Mouse (Mus musculus) limb, embryonic 11.5 days (tissue): Measurements from ENCODE around the gene Defb25. TPM values are rescaled to one million over a fixed set of nuclear protein-coding genes. Genes with fewer than 3 reads are reported as not detected.
"Not testable (repeated sequence)": the region's sequence is repeated elsewhere in the genome, so short reads cannot be mapped to it uniquely, and the experiment has no call there.

Experiments
- ATAC-seq: fragments of 200-750 bp; cut with Nextera tagmentation; 2 replicates; pipeline ENCODE4 v1.8.0; 2017; ENCODE audit warnings: low read depth; ENCODE audit not compliant: insufficient number of reproducible peaks, low FRiP score, low TSS enrichment
- DNase-seq: peaks from one replicate; pipeline ENCODE4 v3.0.0-alpha.2; 2015; ENCODE audit warnings: low spot score
- H3K27ac ChIP-seq: fragments of 300-500 bp; sonication (generic); replicated peaks from 2 replicates; pipeline ENCODE4 v1.5.1; 2014; ENCODE audit warnings: low read depth, mild to moderate bottlenecking, low read length
- H3K27me3 ChIP-seq: fragments of 300-500 bp; sonication (generic); 2 replicates; pipeline ENCODE4 v1.6.1; 2014; ENCODE audit warnings: mild to moderate bottlenecking, low read length, mixed read lengths; ENCODE audit not compliant: control insufficient read depth, insufficient read depth
- H3K36me3 ChIP-seq: fragments of 300-500 bp; sonication (generic); 2 replicates; pipeline ENCODE4 v1.6.1; 2014; ENCODE audit warnings: mild to moderate bottlenecking, low read length, moderate library complexity, mixed read lengths; ENCODE audit not compliant: control insufficient read depth, insufficient read depth
- H3K4me1 ChIP-seq: fragments of 300-500 bp; sonication (generic); 2 replicates; pipeline ENCODE4 v1.6.1; 2014; ENCODE audit warnings: low read length, mixed read lengths; ENCODE audit not compliant: control insufficient read depth, insufficient read depth
- H3K4me2 ChIP-seq: fragments of 300-500 bp; sonication (generic); 2 replicates; pipeline ENCODE4 v1.6.1; 2014; ENCODE audit warnings: low read depth, mild to moderate bottlenecking, moderate library complexity; ENCODE audit not compliant: severe bottlenecking
- H3K4me3 ChIP-seq: fragments of 300-500 bp; sonication (generic); 2 replicates; pipeline ENCODE4 v1.5.1; 2014; ENCODE audit warnings: low read depth, low read length
- H3K9ac ChIP-seq: fragments of 300-500 bp; sonication (generic); 2 replicates; pipeline ENCODE4 v1.6.1; 2014; ENCODE audit warnings: mild to moderate bottlenecking, low read length
- H3K9me3 ChIP-seq: fragments of 300-500 bp; sonication (generic); 2 replicates; pipeline ENCODE4 v1.6.1; 2016; ENCODE audit warnings: low read length; ENCODE audit not compliant: control insufficient read depth
- WGBS: fragments of 180-500 bp; shearing (Covaris S2); extraction: QIAGEN DNeasy Blood & Tissue Kit; methylation state at CpG from one replicate; pipeline ENCODE4 v1.1.7; 2014; 5-methylcytosine and 5-hydroxymethylcytosine counted together
- polyA plus RNA-seq: library from polyadenylated mRNA; unstranded; fragments of >200 nt; fragmentation: Nextera tagmentation; extraction: Ambion mirVana; gene quantifications from 2 replicates; pipeline ENCODE4 v1.2.1, GENCODE M21; 2014

Gene Defb25
- polyA plus RNA-seq: 0.89 TPM in 1 of 2 replicates, not detected in the other

DNA sequence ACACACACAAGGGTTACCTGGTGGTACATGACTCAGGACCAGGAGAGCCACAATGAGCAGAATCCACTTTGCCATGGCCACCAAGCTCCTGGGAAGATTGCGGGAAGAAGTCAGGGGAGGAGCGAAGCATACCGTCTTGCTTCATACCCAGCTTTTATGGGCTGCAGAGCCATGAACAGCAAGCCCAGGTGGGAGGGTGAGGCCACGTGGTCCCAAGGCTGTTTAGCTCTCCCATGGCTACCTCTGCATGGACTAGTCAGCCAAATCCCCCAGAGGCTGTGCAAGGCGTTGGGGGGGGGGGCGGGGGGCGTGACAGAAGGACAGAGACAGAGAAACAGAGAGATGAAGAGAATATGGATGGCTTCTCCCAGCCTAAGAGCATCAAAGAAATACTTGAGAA, at the start of gene Defb25:
Gene Defb25 (minus strand): TSS at position 101 of the 400 bp plus-strand sequence.
- H3K36me3 ChIP-seq: no peaks in the 10 kb centered on the region
- H3K27ac ChIP-seq: no peak within 1 kb of the TSS
- H3K9me3 ChIP-seq: no peaks in the 10 kb centered on the region
- ATAC-seq: no peak
- DNase-seq: no peak
- peaks cover 26% of the 10 kb centered on the region for H3K27me3 ChIP-seq
- no peak within 1 kb of the TSS for H3K4me2 ChIP-seq
- 0 out of 2 replicates have a peak, but pooled peaks cover 8% of the 10 kb centered on the region for H3K4me1 ChIP-seq
- H3K9ac ChIP-seq: no peak within 1 kb of the TSS
- no peak within 1 kb of the TSS for H3K4me3 ChIP-seq
- WGBS: 78% methylated on average over 7 of the region's 7 CpGs

DNA sequence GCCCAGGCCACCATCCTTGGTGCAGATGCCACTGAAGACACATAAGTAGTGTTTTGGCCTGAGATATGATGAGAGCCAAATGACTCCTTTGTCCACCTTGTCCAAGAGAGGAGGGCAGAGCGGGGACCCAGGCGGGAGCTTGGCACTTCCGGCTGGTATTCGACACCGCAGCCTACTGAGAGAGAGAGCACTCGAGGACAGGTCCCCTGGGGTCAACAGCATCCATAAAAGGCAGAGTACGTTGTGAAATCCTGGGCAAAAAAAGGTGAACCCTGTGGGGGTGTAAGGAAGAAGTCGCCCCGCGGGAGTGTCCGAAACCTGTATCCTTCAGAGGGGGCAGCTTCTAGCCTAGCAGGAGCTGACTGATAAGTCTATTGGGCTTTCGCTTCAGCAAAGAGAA, 49.3 kb upstream of the Defb25 start:
- H3K4me3 ChIP-seq: peak overlapping the region; percentile 100; the same call in 1 of the 2 replicates
- H3K9ac ChIP-seq: no peak overlapping the region
- H3K27ac ChIP-seq: no peak overlapping the region
- ATAC-seq (no peak), DNase-seq (no peak)
- peaks cover 25% of the 10 kb centered on the region for H3K4me1 ChIP-seq
- 84% methylated on average over 12 of the region's 12 CpGs for WGBS
- H3K27me3 ChIP-seq: no peaks in the 10 kb centered on the region
- peaks cover 6% of the 10 kb centered on the region; the same call in 1 of the 2 replicates for H3K36me3 ChIP-seq
- H3K4me2 ChIP-seq: peak overlapping the region; percentile 87
- no peaks in the 10 kb centered on the region for H3K9me3 ChIP-seq

DNA sequence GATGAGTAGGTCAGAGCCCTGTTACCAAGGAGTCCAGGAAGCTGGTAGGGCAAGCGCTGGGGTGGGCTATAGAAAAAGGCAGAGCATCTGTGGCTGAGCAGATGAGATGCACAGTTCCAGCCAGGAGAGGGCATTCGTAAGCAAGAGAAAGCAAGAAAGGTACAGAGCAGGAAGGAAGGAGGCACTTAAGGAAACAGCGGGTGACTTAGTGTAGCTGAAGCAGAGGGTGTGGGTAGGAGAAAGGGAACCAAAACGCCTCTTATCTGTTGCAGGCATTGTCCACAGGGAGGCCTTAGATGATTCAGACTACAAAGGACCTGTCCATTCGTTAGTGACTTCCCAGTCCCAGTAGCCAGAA, 48.8 kb upstream of the Defb25 start:
- Histone ChIP-seq H3K27me3 (no peaks in the 10 kb centered on the region), H3K4me2 (peak overlapping the region; percentile 87), H3K9me3 (no peaks in the 10 kb centered on the region), H3K36me3 (peaks cover 6% of the 10 kb centered on the region; the same call in 1 of the 2 replicates), H3K4me3 (peak overlapping the region; percentile 100), H3K4me1 (peaks cover 25% of the 10 kb centered on the region), H3K9ac (no peak overlapping the region), H3K27ac (no peak overlapping the region)
- ATAC-seq (no peak), DNase-seq (peak; percentile 49)
- 51% methylated on average over 5 of the region's 5 CpGs for WGBS

DNA sequence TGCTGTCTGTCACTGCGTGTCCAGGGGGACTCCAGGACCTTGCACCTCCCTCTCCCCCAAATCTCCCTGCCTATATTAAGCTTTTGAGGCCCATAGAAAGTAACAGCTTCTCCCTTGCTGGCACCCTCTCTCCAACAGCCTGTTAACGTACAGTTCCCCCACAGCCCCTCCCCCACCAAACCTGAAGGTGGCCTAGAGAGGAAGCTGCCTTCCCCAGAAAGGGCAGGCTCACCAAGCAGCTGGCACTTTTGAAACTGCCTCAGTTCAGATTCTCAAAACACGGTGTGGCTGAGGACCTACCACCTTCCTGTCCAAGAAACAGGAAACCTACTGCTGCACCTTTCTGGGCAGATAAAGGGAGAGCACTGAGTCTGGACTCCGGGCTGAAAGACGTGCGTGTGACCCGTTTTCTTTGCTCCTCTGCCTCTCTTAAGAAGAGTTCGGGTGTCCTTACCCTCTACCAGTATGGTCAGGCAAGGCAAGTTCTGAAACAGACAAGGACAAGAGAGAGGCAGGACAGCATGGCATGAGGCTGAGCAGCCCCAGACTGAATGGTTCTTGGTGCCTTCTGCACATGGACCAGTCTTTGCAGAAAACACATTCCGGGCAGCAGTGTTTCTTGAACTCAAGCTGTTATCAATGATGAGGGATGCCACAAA, 48.3 kb upstream of the Defb25 start:
- Histone ChIP-seq H3K9ac (peak overlapping the region; percentile 98), H3K36me3 (peaks cover 6% of the 10 kb centered on the region; the same call in 1 of the 2 replicates), H3K4me2 (peak overlapping the region; percentile 87), H3K27me3 (no peaks in the 10 kb centered on the region), H3K4me3 (peak overlapping the region; percentile 100), H3K27ac (0 out of 2 replicates have a peak overlapping the region, but pooled peaks have one; percentile 91), H3K9me3 (no peaks in the 10 kb centered on the region), H3K4me1 (peaks cover 25% of the 10 kb centered on the region)
- ATAC-seq (no peak), DNase-seq (no peak)
- 66% methylated on average over 9 of the region's 9 CpGs for WGBS

DNA sequence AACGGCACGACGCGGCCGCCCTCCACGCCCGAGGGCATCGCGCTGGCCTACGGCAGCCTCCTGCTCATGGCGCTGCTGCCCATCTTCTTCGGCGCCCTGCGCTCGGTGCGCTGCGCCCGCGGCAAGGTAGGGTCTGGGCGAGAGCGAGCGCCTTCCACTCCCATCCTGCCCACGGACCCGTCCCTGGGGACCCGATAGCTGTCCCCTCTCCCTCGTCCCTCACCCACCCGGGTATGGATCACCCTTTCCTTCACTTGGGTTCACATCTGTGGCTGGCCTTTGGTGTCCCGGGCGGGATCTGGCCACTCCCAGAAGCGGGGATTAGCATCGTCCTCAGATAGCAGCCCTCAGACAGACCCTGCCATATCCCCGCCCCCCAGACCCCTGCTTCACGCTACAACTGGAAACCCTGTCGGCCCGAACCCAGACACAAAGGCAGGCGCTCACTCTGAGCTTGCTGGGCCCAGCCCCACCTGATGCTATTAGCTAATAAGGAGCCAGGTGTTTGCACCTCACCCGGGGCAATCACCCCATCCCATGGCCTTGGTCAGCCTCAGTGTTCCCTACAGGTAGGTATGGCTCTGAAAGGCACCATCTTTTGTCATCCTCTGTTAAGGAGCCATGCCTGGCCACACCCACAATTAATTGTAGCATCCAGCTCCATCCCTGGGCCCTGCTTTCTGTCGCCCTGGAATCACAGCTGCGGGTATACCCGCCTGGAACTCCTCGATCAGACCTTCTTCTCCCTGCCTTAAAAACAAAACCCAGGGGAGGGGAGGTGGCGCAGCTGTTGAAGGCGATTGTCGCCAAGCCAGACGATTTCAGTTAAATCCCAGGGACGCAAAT, 47.0 kb upstream of the Defb25 start:
- WGBS: 1% methylated on average over 45 of the region's 46 CpGs
- peaks cover 19% of the 10 kb centered on the region for H3K4me1 ChIP-seq
- H3K27me3 ChIP-seq: no peaks in the 10 kb centered on the region
- H3K4me2 ChIP-seq: peak overlapping the region; percentile 87
- peak overlapping the region; percentile 98 for H3K9ac ChIP-seq
- H3K36me3 ChIP-seq: no peaks in the 10 kb centered on the region
- H3K4me3 ChIP-seq: peak overlapping the region; percentile 100
- H3K27ac ChIP-seq: peak overlapping the region; percentile 91
- peak; percentile 80 for ATAC-seq
- peak; percentile 80 for DNase-seq
- no peaks in the 10 kb centered on the region for H3K9me3 ChIP-seq

DNA sequence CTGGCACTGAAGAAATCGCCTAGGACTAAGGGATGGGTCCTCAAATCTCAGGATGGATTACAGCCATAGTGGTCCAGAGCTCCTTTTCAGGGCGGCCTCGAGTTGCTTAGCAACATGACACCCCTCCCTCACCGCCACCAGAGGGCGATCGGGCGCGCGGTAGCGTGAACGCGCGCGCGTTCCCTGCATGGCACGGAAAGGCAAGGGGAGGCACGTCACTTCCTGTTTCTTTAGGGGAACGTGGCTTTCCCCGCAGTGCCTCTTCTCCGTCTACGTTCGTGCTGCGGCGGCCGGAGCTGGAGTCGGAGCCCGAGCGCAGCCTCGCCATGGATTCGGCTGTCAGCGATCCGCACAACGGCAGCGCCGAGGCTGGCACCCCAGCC, 46.4 kb upstream of the Defb25 start, which contains the start of gene H13:
Gene H13 (plus strand): TSS at position 206 of the 383 bp plus-strand sequence.
- Histone ChIP-seq H3K36me3 (no peaks in the 10 kb centered on the region), H3K27me3 (no peaks in the 10 kb centered on the region), H3K9me3 (no peaks in the 10 kb centered on the region), H3K27ac (peak within 1 kb of the TSS; percentile 91), H3K4me3 (peak within 1 kb of the TSS; percentile 100), H3K4me2 (peak within 1 kb of the TSS; percentile 87), H3K4me1 (peaks cover 17% of the 10 kb centered on the region), H3K9ac (peak within 1 kb of the TSS; percentile 98)
- under 1% methylated on average over 35 of the region's 35 CpGs for WGBS
- ATAC-seq (peak; percentile 80), DNase-seq (peak; percentile 96)

DNA sequence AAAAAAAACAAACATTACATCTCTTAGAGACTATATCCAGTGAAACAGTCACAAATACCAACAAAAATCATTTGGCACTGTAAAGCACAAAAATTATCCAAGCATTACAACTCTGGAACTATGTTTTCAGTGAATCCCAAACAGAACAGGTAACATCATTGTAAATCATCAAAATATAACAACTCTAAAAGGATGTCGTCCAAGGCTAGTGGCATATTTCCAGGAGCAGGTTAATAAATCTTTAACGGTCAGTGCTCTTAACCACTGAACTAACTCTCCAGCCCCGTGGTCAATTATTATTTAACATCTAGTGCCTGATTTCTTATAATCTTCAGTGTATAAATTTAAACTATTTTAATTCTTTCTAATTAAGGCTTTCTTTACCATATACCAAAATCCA, 43.3 kb upstream of the Defb25 start:
- not testable (repeated sequence) for H3K27me3 ChIP-seq, H3K9ac ChIP-seq, H3K4me3 ChIP-seq, H3K36me3 ChIP-seq, ATAC-seq, H3K27ac ChIP-seq, H3K4me2 ChIP-seq, H3K9me3 ChIP-seq, DNase-seq, H3K4me1 ChIP-seq
- 71% methylated on average over 3 of the region's 3 CpGs for WGBS

DNA sequence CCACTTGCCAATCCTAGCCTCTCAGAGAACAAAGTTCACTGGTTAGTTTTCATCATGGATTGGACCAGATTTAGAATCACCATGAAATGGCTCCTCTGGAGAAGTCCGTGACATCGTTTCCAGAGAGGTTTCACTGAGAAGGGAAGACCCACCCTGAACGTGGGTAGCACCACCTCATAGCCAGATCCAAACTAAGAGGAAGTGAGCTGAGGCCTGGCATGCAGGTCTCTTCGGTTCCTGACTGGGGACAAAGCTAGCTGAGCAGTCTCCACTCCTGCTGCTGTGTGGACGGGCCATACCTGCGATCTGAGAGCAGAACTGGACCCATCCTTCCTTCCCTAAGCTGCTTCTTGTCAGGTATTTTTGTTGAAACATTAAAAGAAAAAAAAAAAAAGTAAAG, 38.3 kb upstream of the Defb25 start:
- H3K9ac ChIP-seq: no peak overlapping the region
- H3K4me1 ChIP-seq: no peaks in the 10 kb centered on the region
- ATAC-seq: no peak
- H3K9me3 ChIP-seq: no peaks in the 10 kb centered on the region
- DNase-seq: no peak
- H3K27ac ChIP-seq: no peak overlapping the region
- H3K27me3 ChIP-seq: no peaks in the 10 kb centered on the region
- no peaks in the 10 kb centered on the region for H3K36me3 ChIP-seq
- no peak overlapping the region for H3K4me2 ChIP-seq
- no peak overlapping the region for H3K4me3 ChIP-seq
- WGBS: 82% methylated on average over 6 of the region's 6 CpGs
